Mouse (Mus musculus): Measurements from ENCODE around the gene Lamtor2. TPM values are rescaled to one million over a fixed set of nuclear protein-coding genes. Genes with fewer than 3 reads are reported as not detected.
"Not testable (repeated sequence)": the region's sequence is repeated elsewhere in the genome, so short reads cannot be mapped to it uniquely, and the experiment has no call there.

Gene Lamtor2
- polyA plus RNA-seq (2016; fragmentation: Nextera tagmentation; extraction: Ambion mirVana): 124 and 140 TPM in 2 replicates

GRCm38 (mm10) chr3:88552676-88553524 lies at the start of gene Lamtor2:
Lamtor2 (minus strand) TSS chr3:88553074.
- ATAC-seq (ENCODE audit: low FRiP score): peak; percentile 91
- H3K9ac ChIP-seq: peak within 1 kb of the TSS; percentile 95
- H3K4me2 ChIP-seq (replicated peaks): peak within 1 kb of the TSS; percentile 85
- peaks cover 26% of the 10 kb centered on the region for H3K4me1 ChIP-seq
- H3K27me3 ChIP-seq: no peaks in the 10 kb centered on the region
- H3K4me3 ChIP-seq: peak within 1 kb of the TSS; percentile 90
- 0% methylated on average over 48 of the region's 48 CpGs for WGBS
- H3K27ac ChIP-seq: peak within 1 kb of the TSS; percentile 94
- H3K9me3 ChIP-seq (replicated peaks): no peaks in the 10 kb centered on the region
- H3K36me3 ChIP-seq: peaks cover 24% of the 10 kb centered on the region

- ATAC-seq (ENCODE audit: low FRiP score): no peak
- Histone ChIP-seq H3K4me2 (replicated peaks) (no peak overlapping the region), H3K27me3 (0 out of 2 replicates have a peak, but pooled peaks cover 3% of the 10 kb centered on the region), H3K4me3 (no peak overlapping the region), H3K9me3 (replicated peaks) (no peaks in the 10 kb centered on the region), H3K36me3 (no peaks in the 10 kb centered on the region), H3K4me1 (peaks cover 4% of the 10 kb centered on the region), H3K27ac (no peak overlapping the region), H3K9ac (no peak overlapping the region)
- 78% methylated on average over 4 of the region's 4 CpGs for WGBS
Measured at GRCm38 (mm10) chr3:88602466-88602865, 49.6 kb upstream of the Lamtor2 start.

- ATAC-seq (ENCODE audit: low FRiP score): not testable (repeated sequence)
- 81% methylated on average over 4 of the region's 4 CpGs for WGBS
Measured at GRCm38 (mm10) chr3:88596547-88596946, 43.7 kb upstream of the Lamtor2 start.

GRCm38 (mm10) chr3:88593893-88594580 lies 41.2 kb upstream of the Lamtor2 start:
- no peak for ATAC-seq (ENCODE audit: low FRiP score)
- Histone ChIP-seq H3K9ac (no peak overlapping the region), H3K4me1 (peaks cover 7% of the 10 kb centered on the region; the same call in 1 of the 2 replicates), H3K27me3 (no peaks in the 10 kb centered on the region), H3K4me3 (no peak overlapping the region), H3K4me2 (replicated peaks) (no peak overlapping the region), H3K27ac (no peak overlapping the region), H3K36me3 (no peaks in the 10 kb centered on the region), H3K9me3 (replicated peaks) (no peaks in the 10 kb centered on the region)
- WGBS: 67% methylated on average over 10 of the region's 10 CpGs

More at GRCm38 (mm10) chr3:88596547-88596946, 43.7 kb upstream of the Lamtor2 start:
- not testable (repeated sequence) for H3K9ac ChIP-seq; H3K27ac ChIP-seq; H3K36me3 ChIP-seq; H3K4me2 ChIP-seq (replicated peaks); H3K9me3 ChIP-seq (replicated peaks); H3K4me1 ChIP-seq; H3K27me3 ChIP-seq; H3K4me3 ChIP-seq

GRCm38 (mm10) chr3:88592942-88593576 lies 40.2 kb upstream of the Lamtor2 start:
- Histone ChIP-seq H3K36me3 (peaks cover 8% of the 10 kb centered on the region), H3K4me3 (no peak overlapping the region), H3K9ac (no peak overlapping the region), H3K27ac (no peak overlapping the region), H3K4me1 (peaks cover 7% of the 10 kb centered on the region; the same call in 1 of the 2 replicates), H3K4me2 (replicated peaks) (no peak overlapping the region), H3K27me3 (no peaks in the 10 kb centered on the region), H3K9me3 (replicated peaks) (no peaks in the 10 kb centered on the region)
- 71% methylated on average over 10 of the region's 10 CpGs for WGBS
- ATAC-seq (ENCODE audit: low FRiP score): no peak

GRCm38 (mm10) chr3:88591950-88592731 lies 39.3 kb upstream of the Lamtor2 start:
- H3K4me3 ChIP-seq: no peak overlapping the region
- no peak overlapping the region for H3K27ac ChIP-seq
- H3K4me1 ChIP-seq: peaks cover 7% of the 10 kb centered on the region; the same call in 1 of the 2 replicates
- 37% methylated on average over 9 of the region's 9 CpGs for WGBS
- ATAC-seq (ENCODE audit: low FRiP score): no peak
- H3K27me3 ChIP-seq: no peaks in the 10 kb centered on the region
- H3K4me2 ChIP-seq (replicated peaks): no peak overlapping the region
- H3K36me3 ChIP-seq: peaks cover 17% of the 10 kb centered on the region
- H3K9ac ChIP-seq: no peak overlapping the region
- no peaks in the 10 kb centered on the region for H3K9me3 ChIP-seq (replicated peaks)

- WGBS: 58% methylated on average over 3 of the region's 3 CpGs
- peaks cover 7% of the 10 kb centered on the region; the same call in 1 of the 2 replicates for H3K4me1 ChIP-seq
- H3K27ac ChIP-seq: no peak overlapping the region; the same call in 1 of the 2 replicates
- ATAC-seq (ENCODE audit: low FRiP score): no peak
- H3K36me3 ChIP-seq: peaks cover 28% of the 10 kb centered on the region
- H3K4me3 ChIP-seq: no peak overlapping the region
- H3K9ac ChIP-seq: no peak overlapping the region
- H3K9me3 ChIP-seq (replicated peaks): no peaks in the 10 kb centered on the region
- H3K27me3 ChIP-seq: no peaks in the 10 kb centered on the region
- H3K4me2 ChIP-seq (replicated peaks): no peak overlapping the region
Measured at GRCm38 (mm10) chr3:88591044-88591443, 38.2 kb upstream of the Lamtor2 start.

GRCm38 (mm10) chr3:88590246-88590645 lies 37.4 kb upstream of the Lamtor2 start:
- no peaks in the 10 kb centered on the region for H3K9me3 ChIP-seq (replicated peaks)
- no peak overlapping the region for H3K4me3 ChIP-seq
- H3K4me1 ChIP-seq: peaks cover 7% of the 10 kb centered on the region; the same call in 1 of the 2 replicates
- H3K36me3 ChIP-seq: peaks cover 35% of the 10 kb centered on the region
- H3K4me2 ChIP-seq (replicated peaks): no peak overlapping the region
- no peaks in the 10 kb centered on the region for H3K27me3 ChIP-seq
- ATAC-seq (ENCODE audit: low FRiP score): no peak
- H3K9ac ChIP-seq: no peak overlapping the region
- 26% methylated on average over 5 of the region's 5 CpGs for WGBS
- H3K27ac ChIP-seq: peak overlapping the region; percentile 40; the same call in 1 of the 2 replicates

GRCm38 (mm10) chr3:88586640-88587039 lies 33.8 kb upstream of the Lamtor2 start:
- Histone ChIP-seq H3K27me3 (no peaks in the 10 kb centered on the region), H3K4me2 (replicated peaks) (no peak overlapping the region), H3K4me1 (peaks cover 3% of the 10 kb centered on the region; the same call in 1 of the 2 replicates), H3K36me3 (peaks cover 58% of the 10 kb centered on the region), H3K4me3 (no peak overlapping the region), H3K27ac (no peak overlapping the region), H3K9ac (no peak overlapping the region), H3K9me3 (replicated peaks) (no peaks in the 10 kb centered on the region)
- whole genome bisulfite sequencing: 94% methylated on average over 5 of the region's 5 CpGs
- no peak for ATAC-seq (ENCODE audit: low FRiP score)

- H3K4me2 ChIP-seq (replicated peaks): no peak overlapping the region
- no peak for ATAC-seq (ENCODE audit: low FRiP score)
- no peak overlapping the region for H3K27ac ChIP-seq
- WGBS: 98% methylated on average over 6 of the region's 6 CpGs
- H3K4me1 ChIP-seq: peaks cover 2% of the 10 kb centered on the region; the same call in 1 of the 2 replicates
- no peak overlapping the region for H3K4me3 ChIP-seq
- no peaks in the 10 kb centered on the region for H3K9me3 ChIP-seq (replicated peaks)
- H3K27me3 ChIP-seq: no peaks in the 10 kb centered on the region
- H3K36me3 ChIP-seq: peaks cover 64% of the 10 kb centered on the region
- no peak overlapping the region for H3K9ac ChIP-seq
Measured at GRCm38 (mm10) chr3:88585769-88586168, 32.9 kb upstream of the Lamtor2 start.

- peaks cover 10% of the 10 kb centered on the region for H3K4me1 ChIP-seq
- peaks cover 29% of the 10 kb centered on the region for H3K36me3 ChIP-seq
- peak overlapping the region; percentile 85 for H3K4me2 ChIP-seq (replicated peaks)
- no peaks in the 10 kb centered on the region for H3K27me3 ChIP-seq
- H3K27ac ChIP-seq: peak overlapping the region; percentile 19; the same call in 1 of the 2 replicates
- peak; percentile 88 for ATAC-seq (ENCODE audit: low FRiP score)
- under 1% methylated on average over 34 of the region's 34 CpGs for WGBS
- H3K4me3 ChIP-seq: peak overlapping the region; percentile 87
- no peaks in the 10 kb centered on the region for H3K9me3 ChIP-seq (replicated peaks)
- peak overlapping the region; percentile 85 for H3K9ac ChIP-seq
Measured at GRCm38 (mm10) chr3:88579454-88580117, 26.7 kb upstream of the Lamtor2 start.

All from hindbrain, embryonic 12.5 days (tissue).